Mouse (Mus musculus): ENCODE results near the gene Slc22a15.

Gene Slc22a15

GRCm38 (mm10) chr3:101915048-101915801 lies 9.0 kb downstream of the Slc22a15 start:
- DNase-seq: no peak

- no peak for DNase-seq
These were observed 10.0 kb downstream of the Slc22a15 start for GRCm38 (mm10) chr3:101914266-101914665.

GRCm38 (mm10) chr3:101912041-101912440 lies 12.2 kb downstream of the Slc22a15 start:
- DNase-seq: no peak

- no peak for DNase-seq
These were observed 17.2 kb downstream of the Slc22a15 start for GRCm38 (mm10) chr3:101907049-101907448.

GRCm38 (mm10) chr3:101904776-101905175 lies 19.5 kb downstream of the Slc22a15 start:
- DNase-seq: no peak

GRCm38 (mm10) chr3:101903091-101903490 lies 21.2 kb downstream of the Slc22a15 start:
- no peak for DNase-seq

GRCm38 (mm10) chr3:101902344-101902743 lies 21.9 kb downstream of the Slc22a15 start:
- DNase-seq: no peak

GRCm38 (mm10) chr3:101897377-101897974 lies 26.8 kb downstream of the Slc22a15 start:
- no peak for DNase-seq

- peak; percentile 83 for DNase-seq
These were observed 27.4 kb downstream of the Slc22a15 start for GRCm38 (mm10) chr3:101896893-101897292.

- no peak for DNase-seq
These were observed 28.8 kb downstream of the Slc22a15 start for GRCm38 (mm10) chr3:101895376-101895910.

- DNase-seq: no peak
These were observed 38.7 kb downstream of the Slc22a15 start for GRCm38 (mm10) chr3:101885591-101885990.

GRCm38 (mm10) chr3:101885041-101885440 lies 39.2 kb downstream of the Slc22a15 start:
- DNase-seq: no peak

GRCm38 (mm10) chr3:101883902-101884301 lies 40.4 kb downstream of the Slc22a15 start:
- peak; percentile 12 for DNase-seq

GRCm38 (mm10) chr3:101881721-101882120 lies 42.5 kb downstream of the Slc22a15 start:
- no peak for DNase-seq

- peak; percentile 14 for DNase-seq
These were observed 43.4 kb downstream of the Slc22a15 start for GRCm38 (mm10) chr3:101880818-101881217.

- no peak for DNase-seq
These were observed 46.1 kb downstream of the Slc22a15 start for GRCm38 (mm10) chr3:101878136-101878535.

GRCm38 (mm10) chr3:101876459-101877285 lies 47.6 kb downstream of the Slc22a15 start:
- no peak for DNase-seq

- no peak for DNase-seq
These were observed 48.9 kb downstream of the Slc22a15 start for GRCm38 (mm10) chr3:101875258-101875920.

- DNase-seq: no peak
These were observed 51.1 kb downstream of the Slc22a15 start for GRCm38 (mm10) chr3:101873061-101873675.

- DNase-seq: no peak
These were observed 52.3 kb downstream of the Slc22a15 start for GRCm38 (mm10) chr3:101871951-101872350.

- DNase-seq: no peak
These were observed 57.2 kb downstream of the Slc22a15 start for GRCm38 (mm10) chr3:101867001-101867421.

GRCm38 (mm10) chr3:101861856-101862255 lies 62.4 kb downstream of the Slc22a15 start:
- DNase-seq: no peak

Data from thymus, postnatal 14 days (tissue).